Mouse (Mus musculus): ENCODE data around the gene Dlec1. TPM values are rescaled to one million over a fixed set of nuclear protein-coding genes. Genes with fewer than 3 reads are reported as not detected.

The Dlec1 gene
- polyA plus RNA-seq, 1 experiment from 2014 or later = not detected

- WGBS (ENCODE audit: insufficient replicate concordance) = 58% methylated on average over 12 of the region's 12 CpGs
- Histone ChIP-seq H3K36me3 (replicated peaks) (no peaks in the 10 kb centered on the region), H3K4me3 (replicated peaks) (no peak overlapping the region), H3K9me3 (replicated peaks) (no peaks in the 10 kb centered on the region), H3K9ac (no peak overlapping the region), H3K27ac (replicated peaks) (no peak overlapping the region), H3K4me1 (replicated peaks) (no peaks in the 10 kb centered on the region), H3K4me2 (no peak overlapping the region), H3K27me3 (no peaks in the 10 kb centered on the region)
- ATAC-seq (ENCODE audit: insufficient read depth) = no peak
Measured at GRCm38 (mm10) chr9:119109685-119110353, 7.5 kb downstream of the Dlec1 start.

GRCm38 (mm10) chr9:119110640-119111039, 8.4 kb downstream of the Dlec1 start:
- 49% methylated on average over 3 of the region's 3 CpGs for whole genome bisulfite sequencing (ENCODE audit: insufficient replicate concordance)
- Histone ChIP-seq H3K4me3 (replicated peaks) (no peak overlapping the region), H3K9me3 (replicated peaks) (no peaks in the 10 kb centered on the region), H3K9ac (no peak overlapping the region), H3K36me3 (replicated peaks) (no peaks in the 10 kb centered on the region), H3K27me3 (no peaks in the 10 kb centered on the region), H3K27ac (replicated peaks) (no peak overlapping the region), H3K4me2 (no peak overlapping the region), H3K4me1 (replicated peaks) (no peaks in the 10 kb centered on the region)
- no peak for ATAC-seq (ENCODE audit: insufficient read depth)

- ATAC-seq (ENCODE audit: insufficient read depth) = no peak
- Histone ChIP-seq H3K4me2 (no peak overlapping the region), H3K27me3 (no peaks in the 10 kb centered on the region), H3K4me3 (replicated peaks) (no peak overlapping the region), H3K9ac (no peak overlapping the region), H3K27ac (replicated peaks) (no peak overlapping the region), H3K9me3 (replicated peaks) (no peaks in the 10 kb centered on the region), H3K36me3 (replicated peaks) (no peaks in the 10 kb centered on the region), H3K4me1 (replicated peaks) (no peaks in the 10 kb centered on the region)
- 70% methylated on average over 17 of the region's 17 CpGs for WGBS (ENCODE audit: insufficient replicate concordance)
Measured at GRCm38 (mm10) chr9:119114911-119115310, 12.6 kb downstream of the Dlec1 start.

- Histone ChIP-seq H3K4me1 (replicated peaks) (no peaks in the 10 kb centered on the region), H3K4me2 (no peak overlapping the region), H3K36me3 (replicated peaks) (no peaks in the 10 kb centered on the region), H3K27me3 (no peaks in the 10 kb centered on the region), H3K9me3 (replicated peaks) (no peaks in the 10 kb centered on the region), H3K27ac (replicated peaks) (no peak overlapping the region), H3K9ac (no peak overlapping the region), H3K4me3 (replicated peaks) (no peak overlapping the region)
- ATAC-seq (ENCODE audit: insufficient read depth) = no peak
- 71% methylated on average over 19 of the region's 19 CpGs for WGBS (ENCODE audit: insufficient replicate concordance)
Measured at GRCm38 (mm10) chr9:119119409-119120167, 17.3 kb downstream of the Dlec1 start.

GRCm38 (mm10) chr9:119120168-119120560, 17.9 kb downstream of the Dlec1 start:
- WGBS (ENCODE audit: insufficient replicate concordance) = 43% methylated on average over 3 of the region's 3 CpGs

GRCm38 (mm10) chr9:119122596-119123369, 20.5 kb downstream of the Dlec1 start:
- no peak overlapping the region for H3K9ac ChIP-seq
- no peak for ATAC-seq (ENCODE audit: insufficient read depth)
- no peak overlapping the region for H3K4me3 ChIP-seq (replicated peaks)
- no peak overlapping the region for H3K27ac ChIP-seq (replicated peaks)
- H3K4me2 ChIP-seq = no peak overlapping the region
- H3K27me3 ChIP-seq = no peaks in the 10 kb centered on the region
- no peaks in the 10 kb centered on the region for H3K9me3 ChIP-seq (replicated peaks)
- no peaks in the 10 kb centered on the region for H3K4me1 ChIP-seq (replicated peaks)
- 67% methylated on average over 18 of the region's 18 CpGs for WGBS (ENCODE audit: insufficient replicate concordance)
- H3K36me3 ChIP-seq (replicated peaks) = no peaks in the 10 kb centered on the region

More at GRCm38 (mm10) chr9:119120168-119120560, 17.9 kb downstream of the Dlec1 start:
- Histone ChIP-seq H3K9ac (no peak overlapping the region), H3K4me1 (replicated peaks) (no peaks in the 10 kb centered on the region), H3K4me2 (no peak overlapping the region), H3K27ac (replicated peaks) (no peak overlapping the region), H3K4me3 (replicated peaks) (no peak overlapping the region), H3K27me3 (no peaks in the 10 kb centered on the region), H3K36me3 (replicated peaks) (no peaks in the 10 kb centered on the region), H3K9me3 (replicated peaks) (no peaks in the 10 kb centered on the region)
- no peak for ATAC-seq (ENCODE audit: insufficient read depth)

GRCm38 (mm10) chr9:119128436-119129181, 26.3 kb downstream of the Dlec1 start:
- Histone ChIP-seq H3K9me3 (replicated peaks) (no peaks in the 10 kb centered on the region), H3K4me2 (no peak overlapping the region), H3K27ac (replicated peaks) (no peak overlapping the region), H3K36me3 (replicated peaks) (no peaks in the 10 kb centered on the region), H3K27me3 (no peaks in the 10 kb centered on the region), H3K4me3 (replicated peaks) (no peak overlapping the region), H3K9ac (no peak overlapping the region), H3K4me1 (replicated peaks) (no peaks in the 10 kb centered on the region)
- WGBS (ENCODE audit: insufficient replicate concordance) = 61% methylated on average over 12 of the region's 12 CpGs
- no peak for ATAC-seq (ENCODE audit: insufficient read depth)

- H3K4me2 ChIP-seq = no peak overlapping the region
- no peak overlapping the region for H3K9ac ChIP-seq
- no peak overlapping the region for H3K4me3 ChIP-seq (replicated peaks)
- no peak for ATAC-seq (ENCODE audit: insufficient read depth)
- no peaks in the 10 kb centered on the region for H3K4me1 ChIP-seq (replicated peaks)
- H3K36me3 ChIP-seq (replicated peaks) = no peaks in the 10 kb centered on the region
- no peaks in the 10 kb centered on the region for H3K9me3 ChIP-seq (replicated peaks)
- WGBS (ENCODE audit: insufficient replicate concordance) = 22% methylated on average over 5 of the region's 5 CpGs
- no peaks in the 10 kb centered on the region for H3K27me3 ChIP-seq
- no peak overlapping the region for H3K27ac ChIP-seq (replicated peaks)
Measured at GRCm38 (mm10) chr9:119130692-119131091, 28.4 kb downstream of the Dlec1 start.

- no peak overlapping the region for H3K9ac ChIP-seq
- no peak for ATAC-seq (ENCODE audit: insufficient read depth)
- no peak overlapping the region for H3K4me3 ChIP-seq (replicated peaks)
- WGBS (ENCODE audit: insufficient replicate concordance) = 54% methylated on average over 2 of the region's 2 CpGs
- no peak overlapping the region for H3K27ac ChIP-seq (replicated peaks)
- H3K9me3 ChIP-seq (replicated peaks) = no peaks in the 10 kb centered on the region
- no peaks in the 10 kb centered on the region for H3K36me3 ChIP-seq (replicated peaks)
- no peaks in the 10 kb centered on the region for H3K27me3 ChIP-seq
- no peaks in the 10 kb centered on the region for H3K4me1 ChIP-seq (replicated peaks)
- no peak overlapping the region for H3K4me2 ChIP-seq
Measured at GRCm38 (mm10) chr9:119138836-119139235, 36.6 kb downstream of the Dlec1 start.

- Histone ChIP-seq H3K9me3 (replicated peaks) (no peaks in the 10 kb centered on the region), H3K4me2 (no peak overlapping the region), H3K9ac (no peak overlapping the region), H3K27ac (replicated peaks) (no peak overlapping the region), H3K36me3 (replicated peaks) (no peaks in the 10 kb centered on the region), H3K27me3 (no peaks in the 10 kb centered on the region), H3K4me3 (replicated peaks) (no peak overlapping the region), H3K4me1 (replicated peaks) (no peaks in the 10 kb centered on the region)
- 64% methylated on average over 5 of the region's 5 CpGs for WGBS (ENCODE audit: insufficient replicate concordance)
- no peak for ATAC-seq (ENCODE audit: insufficient read depth)
Measured at GRCm38 (mm10) chr9:119142066-119142465, 39.8 kb downstream of the Dlec1 start.

- 64% methylated on average over 9 of the region's 9 CpGs for WGBS (ENCODE audit: insufficient replicate concordance)
- H3K4me1 ChIP-seq (replicated peaks) = no peaks in the 10 kb centered on the region
- no peak overlapping the region for H3K4me2 ChIP-seq
- no peaks in the 10 kb centered on the region for H3K9me3 ChIP-seq (replicated peaks)
- no peak for ATAC-seq (ENCODE audit: insufficient read depth)
- H3K27ac ChIP-seq (replicated peaks) = no peak overlapping the region
- no peaks in the 10 kb centered on the region for H3K36me3 ChIP-seq (replicated peaks)
- no peak overlapping the region for H3K4me3 ChIP-seq (replicated peaks)
- no peaks in the 10 kb centered on the region for H3K27me3 ChIP-seq
- H3K9ac ChIP-seq = no peak overlapping the region
Measured at GRCm38 (mm10) chr9:119143372-119143771, 41.1 kb downstream of the Dlec1 start.

Data from liver, embryonic 15.5 days (tissue).